Mouse (Mus musculus): Measurements from ENCODE around the gene Scfd2.

GRCm38 (mm10) chr5:74162013-74162412 lies 369.5 kb downstream of the Scfd2 start:
- no peak for TF ChIP-seq CTCF (IDR thresholded peaks at IDR 0.05; ENCODE audit: low read depth)
- no peak for TF ChIP-seq EP300 (IDR thresholded peaks at IDR 0.05; ENCODE audit: low read depth)
